8 mouse cellular contexts compared by ENCODE assay signal in the genomic region with DNA sequence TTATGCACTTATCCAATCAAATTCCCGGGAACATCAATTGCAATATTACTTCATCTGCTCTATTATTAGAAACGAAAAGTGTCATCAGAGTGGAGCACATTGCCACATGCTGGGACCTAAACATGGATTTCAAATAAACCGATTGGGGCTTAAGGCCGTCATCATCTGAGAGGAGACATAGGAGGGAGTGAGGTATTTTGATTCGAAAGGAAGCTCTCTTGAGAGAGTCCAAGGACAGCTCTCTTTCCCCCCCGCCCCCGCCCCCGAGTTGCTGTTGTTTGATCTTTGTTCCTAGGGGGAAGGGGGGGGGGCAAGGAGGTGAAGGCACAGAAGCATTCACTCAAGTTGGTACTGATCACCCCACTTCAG. TPM values are rescaled to one million over a fixed set of nuclear protein-coding genes. Genes with fewer than 3 reads are reported as not detected.
DNase-seq lines count a peak whose midpoint lies in the region; ATAC-seq and TF ChIP-seq lines count a peak whose summit lies in the region.

No protein-coding gene starts in this region.

- H3K27me3 ChIP-seq in cerebellum, adult 2 months (ENCODE audit: control insufficient read depth, insufficient read depth, low read length) = no peaks in the 10 kb centered on the region
- no peaks in the 10 kb centered on the region for H3K27me3 ChIP-seq in testis, adult 2 months (ENCODE audit: control insufficient read depth, insufficient read depth, low read length)
- peaks cover 52% of the 10 kb centered on the region for H3K27me3 ChIP-seq in liver, embryonic 15.5 days

- DNase-seq in cerebellum, adult 2 months = no peak
- DNase-seq in cerebellum, adult 8-10 months = no peak
- DNase-seq in testis, postnatal 10 days (ENCODE audit: low spot score) = no peak
- DNase-seq in frontal cortex, adult 2 months (ENCODE audit: extremely low spot score in 1 of 2, low spot score in 1 of 2) = no peak
- no peak for DNase-seq in cerebellum, postnatal 14 days

- TF ChIP-seq POLR2A in cerebellum, adult 2 months (IDR thresholded peaks at IDR 0.05; ENCODE audit: borderline replicate concordance, insufficient read depth, low read length) = no peak
- no peak for TF ChIP-seq POLR2A in testis, adult 2 months (IDR thresholded peaks at IDR 0.05; ENCODE audit: control insufficient read depth, low read depth, low read length)

- ATAC-seq in liver, embryonic 15.5 days (ENCODE audit: insufficient read depth) = no peak
- ATAC-seq in granulocyte monocyte progenitor cell, adult 5-6 weeks (replicated peaks; ENCODE audit: poor library complexity, severe bottlenecking) = no peak

- WGBS in cerebellum, adult 2 months = 0% methylated on average over 8 of the region's 8 CpGs
- WGBS in liver, embryonic 15.5 days (ENCODE audit: insufficient replicate concordance) = 5% methylated on average over 8 of the region's 8 CpGs

- H3K4me3 ChIP-seq in cerebellum, adult 2 months (replicated peaks; ENCODE audit: insufficient read depth, low read depth, low read length) = peak overlapping the region; percentile 96
- peak overlapping the region; percentile 62; the same call in 1 of the 2 replicates for H3K4me3 ChIP-seq in testis, adult 2 months (ENCODE audit: control insufficient read depth, low read depth, low read length)
- peak overlapping the region; percentile 52 for H3K4me3 ChIP-seq in liver, embryonic 15.5 days (replicated peaks)

- 0 out of 2 replicates have a peak overlapping the region, but pooled peaks have one; percentile 81 for H3K27ac ChIP-seq in cerebellum, adult 2 months (ENCODE audit: insufficient read depth, low read length)
- no peak overlapping the region for H3K27ac ChIP-seq in testis, adult 2 months (ENCODE audit: control insufficient read depth, insufficient read depth, low read depth, low read length)
- no peak overlapping the region; the same call in 1 of the 2 replicates for H3K27ac ChIP-seq in liver, embryonic 15.5 days (replicated peaks)

- H3K4me2 ChIP-seq in liver, embryonic 15.5 days = peak overlapping the region; percentile 70

- no peak for TF ChIP-seq CTCF in cerebellum, adult 2 months (IDR thresholded peaks at IDR 0.05; ENCODE audit: borderline replicate concordance, insufficient read depth, low read depth, low read length)
- no peak for TF ChIP-seq CTCF in testis, adult 2 months (IDR thresholded peaks at IDR 0.05; ENCODE audit: control insufficient read depth, insufficient read depth, insufficient replicate concordance, low read depth, low read length)

- peaks cover 1% of the 10 kb centered on the region; the same call in 1 of the 2 replicates for H3K4me1 ChIP-seq in cerebellum, adult 2 months (ENCODE audit: control insufficient read depth, insufficient read depth, low read length)
- H3K4me1 ChIP-seq in testis, adult 2 months (ENCODE audit: control insufficient read depth, insufficient read depth, low read length) = peaks cover 6% of the 10 kb centered on the region; the same call in 1 of the 2 replicates
- no peaks in the 10 kb centered on the region; the same call in 1 of the 2 replicates for H3K4me1 ChIP-seq in liver, embryonic 15.5 days (replicated peaks)

- H3K9ac ChIP-seq in liver, embryonic 15.5 days = no peak overlapping the region

- H3K36me3 ChIP-seq in testis, adult 2 months (ENCODE audit: control insufficient read depth, insufficient read depth, low read length) = no peaks in the 10 kb centered on the region
- H3K36me3 ChIP-seq in liver, embryonic 15.5 days (replicated peaks) = no peaks in the 10 kb centered on the region

- H3K9me3 ChIP-seq in liver, embryonic 15.5 days (replicated peaks) = no peaks in the 10 kb centered on the region

RNA-seq across cellular contexts. Expression of a gene that starts 0.2 kb away (rescaled TPM):
- polyA plus RNA-seq in cerebellum, adult 2 months (2012; rRNA removed) = 82.6 and 88.6 TPM in 2 replicates
- polyA plus RNA-seq in testis, adult 2 months (2012; rRNA removed) = 0.08 and 0.11 TPM in 2 replicates
- 0.31 and 0.46 TPM in 2 replicates for polyA plus RNA-seq in liver, embryonic 15.5 days (2015; fragmentation: Nextera tagmentation; extraction: Ambion mirVana)
- 0.23 and 1.1 TPM in 2 replicates for total RNA-seq in granulocyte monocyte progenitor cell, adult 5-6 weeks (2014; fragmentation: Nextera tagmentation)
- 0.21 and 0.60 TPM in 2 replicates for total RNA-seq in granulocyte monocyte progenitor cell, adult 5-6 weeks (2017)
- 73.3 and 76.2 TPM in 2 replicates for polyA plus RNA-seq in frontal cortex, adult 2 months (2012; rRNA removed)

RNA-seq across cellular contexts. Expression of a gene that starts 27.0 kb away (rescaled TPM):
- not detected in 2 replicates for polyA plus RNA-seq in cerebellum, adult 2 months (2012; rRNA removed)
- polyA plus RNA-seq in testis, adult 2 months (2012; rRNA removed) = 2.4 and 2.7 TPM in 2 replicates
- not detected in 2 replicates for polyA plus RNA-seq in liver, embryonic 15.5 days (2015; fragmentation: Nextera tagmentation; extraction: Ambion mirVana)
- total RNA-seq in granulocyte monocyte progenitor cell, adult 5-6 weeks (2014; fragmentation: Nextera tagmentation) = not detected in 2 replicates
- not detected in 2 replicates for total RNA-seq in granulocyte monocyte progenitor cell, adult 5-6 weeks (2017)
- polyA plus RNA-seq in frontal cortex, adult 2 months (2012; rRNA removed) = not detected in 2 replicates

Comparison
In these comparisons a context has a peak if more than half of its experiments do, and no peak if none do; other contexts are left out.
1. RNA of a gene that starts 0.2 kb away (polyA plus RNA-seq): 82.6 to 88.6 TPM in cerebellum, adult 2 months and 73.3 to 76.2 TPM in frontal cortex, adult 2 months; 0.31 to 0.46 TPM in liver, embryonic 15.5 days and 0.08 to 0.11 TPM in testis, adult 2 months; every median in the first group is over 10 times any median in the second.
2. Peak in every context shown above with its lines, with median percentiles within 50 percentile points of each other: H3K4me3 ChIP-seq.